Mouse (Mus musculus) Muller cell, postnatal 12 days (primary cell): ENCODE results near the gene Slc17a4.

Experiments used
- DNase-seq: peaks from one replicate; pipeline ENCODE4 v3.0.0-alpha.2; 2015; ENCODE audit errors: inconsistent ontology term

Slc17a4 gene

DNA sequence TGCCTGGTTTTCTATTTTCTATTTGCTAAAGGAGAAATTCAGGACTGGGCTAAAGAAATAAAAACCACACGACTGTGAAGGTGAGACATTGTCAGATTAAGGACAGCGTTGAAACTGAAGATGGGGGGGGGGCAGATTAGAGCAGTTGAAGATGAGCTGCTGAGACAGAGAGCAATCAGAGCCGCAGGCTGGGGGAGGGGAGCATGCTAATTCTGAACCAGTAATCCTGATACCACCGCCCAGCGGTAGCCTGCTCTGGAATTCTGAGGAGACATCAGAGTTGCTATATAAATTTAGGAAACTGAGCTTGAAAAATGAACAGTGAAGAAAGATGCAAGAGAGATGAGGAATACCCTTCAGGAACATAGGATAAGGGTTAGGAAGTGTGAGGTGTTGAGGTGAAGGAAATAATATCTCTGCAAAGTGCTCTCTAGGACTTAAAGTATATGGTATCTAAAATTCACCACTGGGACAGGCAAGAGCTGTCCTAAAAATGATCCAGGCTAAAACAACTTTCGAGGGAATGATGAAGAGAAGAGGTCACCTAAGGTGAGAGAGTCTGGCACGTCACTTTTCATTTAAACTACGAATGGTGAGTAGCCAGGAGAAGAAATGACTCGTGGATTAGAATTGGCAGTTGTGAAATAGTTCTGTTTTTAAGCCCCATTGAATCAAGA is 22.1 kb downstream of the Slc17a4 start:
- DNase-seq, result no peak

DNA sequence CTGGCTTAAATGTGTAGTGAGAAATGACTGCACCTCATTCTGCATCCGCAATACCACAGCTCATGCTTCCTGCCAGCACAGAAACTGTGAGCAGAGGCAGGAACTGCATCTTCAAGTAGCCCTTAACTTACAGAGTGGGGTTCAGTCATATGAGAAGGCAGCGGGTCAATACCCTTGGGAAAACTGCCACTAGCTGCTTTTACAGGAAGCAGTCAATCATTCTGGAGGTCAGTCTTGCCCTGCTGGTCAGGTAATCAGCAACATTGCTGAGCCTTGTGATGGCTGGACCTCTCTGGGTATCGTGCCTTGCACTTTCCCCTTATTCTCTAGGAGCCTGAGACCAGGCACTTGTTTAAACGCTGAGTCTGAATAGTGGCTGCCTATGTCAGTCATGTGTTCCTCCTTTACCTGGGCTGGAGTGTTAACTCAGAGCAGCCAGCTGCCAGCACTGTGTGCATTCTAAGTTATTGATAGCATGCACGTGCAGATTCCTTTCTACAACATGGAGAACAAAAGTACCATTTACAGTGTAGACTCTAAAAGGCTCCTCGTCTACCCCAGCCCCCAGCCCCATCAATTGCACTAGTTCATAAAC is 25.7 kb downstream of the Slc17a4 start:
- no peak for DNase-seq

DNA sequence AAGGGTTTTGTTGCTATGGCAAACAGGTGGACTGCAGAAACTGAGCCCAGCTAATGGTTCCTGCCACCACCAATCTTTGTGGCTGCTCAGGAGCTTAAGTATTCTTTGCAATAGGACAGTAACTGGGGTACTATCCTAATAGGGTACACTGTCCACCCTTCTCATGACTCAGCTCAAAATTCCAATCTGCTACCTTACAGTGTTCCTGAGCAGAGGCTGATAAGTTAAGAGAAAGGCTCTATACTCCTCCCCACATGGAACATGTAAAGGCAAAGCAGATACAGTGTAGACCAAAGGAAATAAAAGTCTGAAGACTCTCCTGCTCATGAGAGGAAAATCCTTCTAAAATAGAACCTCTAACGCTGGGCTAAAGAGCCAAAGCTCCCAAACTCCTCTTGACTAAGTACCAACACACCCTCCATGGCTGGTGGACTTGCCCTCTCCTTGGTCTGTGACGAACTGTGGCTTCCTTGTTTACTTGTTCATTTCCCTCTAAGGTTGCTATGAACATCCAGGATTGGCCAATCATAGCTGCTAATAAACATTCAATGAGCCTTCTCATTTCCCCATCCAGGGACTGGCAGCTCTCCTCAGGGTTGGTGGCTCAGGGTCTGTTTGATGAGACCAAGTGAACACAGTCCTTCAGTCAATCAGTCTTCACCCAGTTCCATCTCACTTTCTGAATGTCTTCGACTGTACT is 27.6 kb downstream of the Slc17a4 start:
- no peak for DNase-seq

DNA sequence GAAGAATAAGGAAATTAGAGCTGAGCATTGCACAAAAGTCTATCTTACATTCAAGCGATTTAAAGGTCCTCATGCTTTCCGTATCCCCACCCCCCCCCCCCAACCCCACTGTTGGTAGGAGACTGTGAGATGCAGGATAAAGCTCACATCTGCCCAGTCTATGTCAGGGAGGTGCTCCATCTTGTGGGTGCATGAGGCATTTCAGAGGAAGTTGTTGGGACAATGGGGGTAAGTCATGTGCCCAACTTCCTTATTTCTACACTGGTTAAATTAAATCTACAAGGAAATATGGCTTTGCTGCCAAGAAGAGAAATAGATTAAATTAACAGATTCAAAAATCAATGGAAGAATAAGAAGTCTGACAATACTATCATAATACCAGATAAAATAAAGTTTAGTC is 29.3 kb downstream of the Slc17a4 start:
- DNase-seq, result no peak

DNA sequence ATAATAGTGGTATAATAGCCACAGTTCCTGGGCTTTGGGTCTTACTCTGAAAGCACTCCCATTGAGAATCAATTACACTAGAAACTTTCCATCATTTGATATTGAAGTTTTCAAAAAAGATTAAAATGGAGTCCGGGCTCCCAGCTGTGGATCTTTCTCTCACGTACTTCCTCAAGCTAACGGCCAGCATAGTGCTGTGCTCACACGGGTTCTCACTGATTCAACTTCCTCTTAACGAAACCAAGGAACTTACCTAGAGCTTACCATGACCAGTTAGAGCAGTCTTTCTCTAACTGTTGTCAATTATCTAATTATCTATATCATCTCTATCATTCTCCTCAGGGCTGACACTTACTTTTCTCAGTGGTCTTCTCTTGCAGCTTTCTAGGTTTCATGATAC is 35.2 kb downstream of the Slc17a4 start:
- no peak for DNase-seq

DNA sequence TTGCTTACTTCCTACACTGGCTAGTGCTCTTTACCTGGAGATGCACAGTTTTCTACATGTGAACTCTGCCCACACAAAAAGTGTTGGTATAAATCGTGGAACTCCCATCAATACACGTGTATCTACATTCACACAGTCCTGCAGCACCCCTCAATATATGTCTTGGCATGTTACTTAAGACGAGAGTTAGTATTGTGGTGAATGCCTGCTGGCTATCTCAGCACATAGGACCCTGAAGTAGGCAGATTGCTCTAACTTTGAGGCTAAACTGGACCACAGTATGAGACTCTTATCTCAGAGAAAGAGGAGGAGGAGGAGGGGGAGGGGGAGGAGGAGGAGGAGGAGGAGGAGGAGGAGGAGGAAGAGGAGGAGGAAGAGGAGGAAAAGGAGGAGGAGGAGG is 35.7 kb downstream of the Slc17a4 start:
- DNase-seq, result no peak

DNA sequence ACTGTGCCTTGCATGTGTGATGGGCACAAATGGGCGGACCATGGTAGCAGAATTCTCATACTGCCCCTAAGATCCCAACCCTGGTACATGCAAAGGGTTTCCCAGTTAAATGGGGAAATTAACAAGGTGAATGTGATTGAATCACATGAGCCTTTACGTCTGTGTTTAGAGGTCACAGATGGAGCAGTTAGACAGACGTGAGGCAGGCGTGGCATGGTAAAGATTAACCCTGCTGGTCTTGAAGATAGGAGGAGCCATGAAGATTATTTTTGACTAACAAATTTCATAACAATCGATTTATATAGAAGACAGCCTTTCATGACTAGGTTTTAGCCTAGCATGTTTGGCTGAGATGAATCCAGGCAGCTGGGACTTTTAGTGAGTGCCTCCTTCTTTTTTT is 41.7 kb downstream of the Slc17a4 start:
- no peak for DNase-seq

DNA sequence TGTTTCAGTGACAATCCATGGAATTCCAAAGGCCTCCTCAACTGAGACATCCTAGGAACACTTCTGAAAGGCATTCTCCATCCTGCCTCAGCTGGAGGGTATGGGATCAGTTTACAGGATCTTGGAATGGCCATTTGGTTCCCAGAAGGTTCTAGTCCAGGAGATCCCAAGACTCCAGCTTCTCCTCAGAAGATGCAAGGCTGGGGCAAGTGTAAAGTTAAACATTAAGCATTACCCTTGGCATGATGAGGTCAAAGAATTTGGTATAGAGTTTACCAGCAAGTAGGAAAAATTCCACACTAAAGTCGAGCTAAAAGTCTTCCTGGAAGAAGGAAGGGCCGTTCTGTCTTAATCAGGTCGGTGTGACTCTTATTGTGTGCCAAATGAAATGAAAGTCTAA is 44.8 kb downstream of the Slc17a4 start:
- DNase-seq, result no peak

DNA sequence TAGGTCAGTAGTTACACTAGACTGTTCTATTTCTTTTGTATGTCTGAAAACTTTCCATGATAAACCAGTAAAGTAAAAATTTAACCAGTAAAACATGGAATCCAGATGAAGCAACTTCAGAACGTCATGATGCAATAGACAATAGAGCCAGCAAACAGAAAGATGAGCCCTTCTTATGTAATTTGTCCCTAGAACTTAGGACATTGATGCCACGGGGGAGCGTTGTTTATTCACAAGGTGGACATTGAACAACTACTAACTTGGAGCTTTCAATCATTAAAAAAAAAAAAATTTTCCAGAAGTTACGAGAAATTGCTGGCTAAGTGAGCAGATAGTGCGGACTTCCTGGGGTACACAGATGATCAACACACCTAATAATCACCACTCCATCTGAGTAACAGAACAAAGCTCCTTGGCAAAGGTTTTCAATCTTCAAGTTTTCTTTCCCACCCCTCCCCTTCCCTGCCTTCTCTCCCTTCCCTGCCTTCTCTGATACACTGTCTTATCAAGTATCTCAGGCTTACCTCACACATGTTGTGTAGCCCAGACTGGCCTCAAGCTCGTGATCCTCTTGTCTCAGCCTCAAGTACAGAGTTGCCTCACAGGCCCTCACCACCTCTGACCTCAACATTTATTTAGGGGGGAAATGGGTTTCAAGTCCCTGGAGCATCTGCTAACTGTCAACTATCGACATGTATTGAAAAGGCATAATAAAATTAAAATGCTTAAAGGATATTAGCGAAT is 45.8 kb downstream of the Slc17a4 start:
- DNase-seq, result no peak

DNA sequence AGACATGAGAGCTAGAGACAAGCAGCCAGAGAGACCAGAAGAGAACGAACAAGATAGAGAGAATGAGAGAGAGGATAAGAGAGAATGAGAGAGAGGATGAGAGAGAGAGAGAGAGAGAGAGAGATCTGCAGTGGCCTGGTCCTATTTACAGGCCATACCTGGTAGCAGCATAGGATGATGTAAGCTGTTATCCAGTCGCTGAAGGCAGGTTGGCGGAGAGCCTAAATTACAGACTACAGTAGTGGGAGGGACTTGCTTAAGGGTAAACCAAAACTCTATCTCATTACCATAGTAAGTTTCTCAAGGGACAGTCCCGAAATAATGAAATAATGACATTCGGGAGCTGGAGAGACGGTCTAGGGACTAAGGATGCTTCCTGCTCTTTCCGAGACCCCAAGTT is 47.4 kb downstream of the Slc17a4 start, which contains the start of gene Slc17a1:
Slc17a1 (plus strand) TSS at position 346 of the 400 bp plus-strand sequence.
- DNase-seq, result no peak

DNA sequence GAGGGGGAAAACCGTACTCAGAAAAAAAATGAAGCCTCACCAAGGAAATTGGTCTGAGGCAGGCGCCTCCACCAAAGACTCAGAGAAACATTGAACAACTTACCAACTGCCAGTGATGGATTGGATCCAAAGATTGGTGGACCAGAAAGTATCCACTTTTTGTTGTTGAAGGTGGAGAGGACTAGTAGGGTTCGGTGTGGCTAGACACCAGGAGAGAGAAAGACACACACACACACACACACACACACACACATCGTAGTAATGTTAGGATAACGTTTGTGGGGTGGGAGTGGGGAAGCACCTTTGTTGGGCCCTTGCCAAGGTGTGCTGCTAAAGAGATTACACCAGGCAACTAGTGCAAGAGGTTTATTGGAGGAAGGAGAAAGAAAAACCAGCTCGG is 47.8 kb downstream of the Slc17a4 start:
- DNase-seq, result no peak

DNA sequence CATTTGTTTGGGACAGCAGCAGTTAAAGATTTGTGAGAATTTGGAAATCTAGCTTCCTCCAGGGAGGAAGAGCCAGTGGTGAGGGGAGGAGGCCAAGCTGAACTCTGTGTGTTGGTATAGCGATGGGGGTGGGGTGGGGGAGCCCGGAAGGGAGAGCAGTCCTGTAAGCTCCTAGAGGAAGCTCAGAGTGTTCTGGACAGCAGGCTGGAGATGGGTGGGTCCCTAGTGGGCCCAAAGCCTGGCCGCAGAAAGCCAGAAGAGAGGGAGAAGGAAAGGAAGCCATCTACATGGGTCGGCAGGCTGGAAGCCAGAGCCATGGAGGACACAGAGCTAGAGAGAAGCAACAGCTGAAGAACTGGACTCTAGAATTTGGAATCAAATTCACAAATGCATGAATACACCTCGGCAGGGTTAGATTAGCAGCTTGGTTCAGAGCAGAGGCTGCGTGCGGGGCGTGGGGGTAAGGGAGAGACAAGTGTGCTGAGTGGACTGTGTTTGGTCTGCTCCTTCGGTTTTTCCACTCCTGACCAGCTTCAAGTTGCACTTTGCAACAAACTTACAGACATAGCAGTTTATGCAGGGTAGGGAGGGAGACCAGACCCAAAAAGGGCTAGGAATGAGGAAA is 48.6 kb downstream of the Slc17a4 start:
- no peak for DNase-seq

DNA sequence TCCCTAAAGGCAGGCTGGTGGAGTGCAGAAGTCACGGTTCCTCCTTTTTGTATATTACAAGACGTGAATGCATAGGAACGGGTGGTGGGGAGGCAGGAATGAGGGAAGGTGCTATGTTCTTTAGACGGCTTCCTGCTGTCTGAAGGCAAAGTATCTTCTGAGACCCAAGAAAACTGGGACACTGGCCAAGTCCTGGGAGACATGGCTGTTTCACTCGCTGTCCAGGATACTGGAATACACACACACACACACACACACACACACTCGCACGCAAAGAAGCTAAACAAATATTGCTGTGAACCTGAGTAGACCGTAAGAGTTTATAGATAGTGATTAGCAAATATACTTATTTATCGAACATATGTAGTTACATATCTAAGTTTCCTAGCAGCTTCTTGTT is 50.1 kb downstream of the Slc17a4 start:
- DNase-seq, result no peak

DNA sequence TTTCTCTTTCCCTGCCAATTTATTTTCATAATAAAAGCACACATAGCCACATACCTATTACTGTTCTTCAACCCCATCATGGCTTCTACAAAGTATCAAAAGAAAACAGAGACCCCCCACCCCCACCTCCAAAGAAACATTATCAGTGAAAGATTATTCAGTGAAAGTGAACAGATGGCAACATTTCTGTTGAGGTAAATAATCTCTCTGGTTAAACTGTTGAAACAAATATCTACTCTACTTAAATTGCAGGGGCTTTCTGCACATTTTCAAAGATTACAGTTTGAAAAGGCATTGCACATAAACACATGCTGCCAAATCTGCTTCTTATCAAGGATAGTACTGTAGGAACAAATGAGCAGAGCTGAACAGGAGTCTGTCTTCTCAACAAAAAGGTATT is 53.0 kb downstream of the Slc17a4 start:
- DNase-seq, result no peak

DNA sequence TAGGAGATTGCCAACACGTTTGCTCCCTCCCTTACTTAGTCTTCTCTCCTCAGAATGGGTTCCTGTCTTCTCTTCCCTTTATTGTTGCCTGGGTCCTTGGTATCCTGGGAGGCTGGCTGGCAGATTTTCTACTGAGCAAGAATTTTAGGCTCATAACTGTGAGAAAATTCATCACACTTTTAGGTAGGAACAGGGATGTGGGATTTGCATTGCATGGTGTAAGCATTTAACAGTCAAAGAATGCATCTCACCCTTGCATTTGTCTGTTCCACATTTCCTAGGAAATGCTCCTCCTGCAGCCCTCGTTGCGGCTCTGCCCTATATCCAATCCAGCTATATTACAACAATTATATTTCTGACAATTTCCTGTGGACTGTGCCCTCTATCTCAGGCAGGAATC is 58.4 kb downstream of the Slc17a4 start:
- DNase-seq, result no peak

DNA sequence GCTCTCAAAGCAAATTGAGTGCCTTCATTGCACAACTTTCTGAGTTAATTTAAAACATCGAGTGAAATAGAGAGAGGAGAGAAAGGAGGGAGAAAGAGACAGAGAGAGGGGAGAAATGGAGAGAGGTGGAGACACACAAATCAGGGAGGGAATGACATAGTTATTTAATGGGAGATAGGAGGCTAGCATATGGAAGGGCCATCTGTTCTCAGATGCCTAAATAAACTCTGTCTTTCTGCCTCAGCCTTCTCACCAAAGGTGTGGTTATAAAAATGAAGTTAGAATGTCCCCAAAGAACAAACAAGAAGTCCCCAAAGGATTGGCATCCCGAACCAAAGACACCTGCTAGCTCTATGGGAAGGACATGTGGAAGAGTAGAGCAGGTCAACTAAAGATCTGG is 65.5 kb downstream of the Slc17a4 start:
- DNase-seq, result no peak
